Mouse (Mus musculus) frontal cortex, postnatal 25 days (tissue): ENCODE data around the gene Tmco4.
A peak's percentile ranks its signal among the peaks of the same experiment; 100 is the strongest.

Experiments used
- DNase-seq, 2 experiments: peaks; one replicate each; pipeline ENCODE4 v3.0.0; 2022; ENCODE audit warnings: low spot score in 2 of 2

Gene Tmco4

DNA sequence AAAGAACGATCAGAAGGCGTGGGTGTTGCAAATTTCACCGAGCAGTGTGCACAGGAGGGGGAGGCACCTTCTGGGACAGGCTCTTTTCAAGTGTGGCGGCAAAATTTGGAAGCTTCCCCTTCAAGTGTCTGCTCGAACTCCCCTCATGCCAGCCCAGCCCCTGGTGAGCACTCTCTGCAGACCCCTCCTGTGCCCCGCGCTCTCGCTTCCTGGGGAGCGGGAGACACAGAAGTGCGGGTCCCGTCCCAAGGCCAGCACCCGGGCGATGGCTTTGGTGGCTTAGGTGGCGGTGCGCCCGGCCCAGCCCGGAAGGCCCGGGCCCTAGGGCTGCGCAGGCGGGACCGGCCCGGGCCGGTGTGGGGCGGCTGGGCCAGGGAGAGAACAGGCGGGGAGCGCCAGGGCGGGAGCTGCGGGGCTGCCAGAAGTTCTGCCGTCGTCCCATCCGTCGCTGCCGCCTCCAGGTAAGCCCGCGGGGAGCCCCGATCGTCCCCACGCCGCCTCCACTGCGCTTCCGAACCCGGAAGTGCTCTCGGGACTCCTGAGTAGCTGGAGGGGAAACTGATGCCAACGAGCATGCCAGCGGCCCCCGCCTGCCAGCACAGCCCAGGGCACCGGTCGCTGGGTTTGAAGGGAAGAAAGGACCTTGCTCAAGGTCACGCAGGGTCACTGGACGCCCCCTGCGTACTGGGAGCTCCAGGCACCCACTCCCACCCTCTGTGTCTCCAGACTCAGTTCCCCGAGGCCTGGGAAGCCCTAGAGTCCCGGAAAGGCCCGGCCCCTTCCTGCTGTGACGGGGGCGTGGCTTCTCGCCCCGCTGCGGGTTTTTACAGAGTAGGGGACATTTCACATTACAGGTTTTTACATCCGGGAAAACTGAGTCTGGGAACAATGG is at the start of gene Tmco4:
Gene Tmco4, plus strand, starts transcription at position 62 of the 892 bp plus-strand sequence.
- DNase-seq = peak in 1 of 2 experiments; percentile 16

DNA sequence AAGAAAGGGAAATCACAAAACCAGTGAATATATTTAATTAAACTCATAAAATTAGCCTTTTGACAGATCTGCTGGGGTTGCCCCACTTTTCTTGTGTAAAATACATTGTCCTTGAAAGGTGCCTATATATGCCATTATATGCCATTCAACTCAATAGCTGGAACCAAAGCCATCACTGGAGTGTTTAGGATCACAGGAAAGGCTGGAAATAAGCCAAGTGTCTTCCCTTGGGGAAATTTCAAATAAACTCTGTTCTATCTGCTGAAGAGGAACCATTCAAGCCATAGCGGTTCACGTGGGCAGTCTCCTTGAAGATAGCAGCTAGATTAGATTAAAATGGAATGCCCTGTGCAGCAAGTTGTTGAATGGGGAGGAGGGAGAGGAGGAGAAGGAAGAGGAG is 47.1 kb upstream of the Tmco4 start:
- no peak for DNase-seq

DNA sequence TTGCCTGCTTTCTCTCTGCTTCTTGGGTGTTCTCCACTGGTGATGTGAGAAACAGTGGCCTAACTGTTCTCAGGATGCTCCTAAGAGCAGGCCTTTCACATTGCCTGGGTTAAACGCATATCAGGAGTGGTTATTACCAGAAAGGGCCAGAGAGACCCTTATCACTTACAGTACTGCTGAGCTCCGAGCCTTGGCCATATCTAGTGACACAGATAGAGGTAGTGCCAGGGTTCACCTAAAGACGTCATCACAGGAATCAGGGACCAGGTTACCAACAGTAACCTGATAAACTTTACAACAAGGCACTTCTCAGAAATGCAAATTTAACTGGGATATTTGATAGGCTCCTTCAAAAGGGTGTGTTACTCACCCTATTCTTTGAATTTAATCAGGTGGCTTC is 38.8 kb upstream of the Tmco4 start:
- no peak for DNase-seq

DNA sequence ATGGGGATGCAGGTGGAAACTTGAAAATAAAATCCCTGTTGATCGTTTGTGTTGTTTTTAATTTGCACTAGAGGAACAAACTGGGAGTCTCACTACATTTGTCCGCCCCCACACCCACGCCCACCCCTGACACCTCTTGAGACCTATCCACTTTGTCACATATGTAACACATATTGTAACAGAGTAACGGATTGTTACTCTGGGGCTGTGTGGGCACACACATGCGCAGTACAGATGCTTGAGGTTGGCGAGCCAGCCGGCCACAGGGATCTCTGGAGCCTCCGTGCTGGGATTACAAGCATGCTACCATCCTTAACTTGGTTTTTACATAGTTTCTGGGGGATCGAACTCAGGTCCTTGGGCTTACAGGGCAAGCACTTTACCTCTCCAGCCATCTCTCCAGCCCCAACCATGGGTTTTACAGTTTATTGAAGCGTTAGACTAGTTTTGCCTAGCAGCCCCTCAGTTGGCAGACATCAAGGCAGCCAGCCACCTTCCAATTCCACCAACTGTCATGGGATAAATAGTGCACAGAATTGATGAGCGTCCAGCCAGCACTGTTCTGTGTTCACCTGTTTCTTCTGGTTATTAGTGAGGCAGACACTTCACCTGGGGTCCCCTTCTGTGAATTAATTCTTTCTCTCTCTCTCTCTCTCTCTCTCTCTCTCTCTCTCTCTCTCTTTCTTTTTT is 38.1 kb upstream of the Tmco4 start:
- no peak for DNase-seq

DNA sequence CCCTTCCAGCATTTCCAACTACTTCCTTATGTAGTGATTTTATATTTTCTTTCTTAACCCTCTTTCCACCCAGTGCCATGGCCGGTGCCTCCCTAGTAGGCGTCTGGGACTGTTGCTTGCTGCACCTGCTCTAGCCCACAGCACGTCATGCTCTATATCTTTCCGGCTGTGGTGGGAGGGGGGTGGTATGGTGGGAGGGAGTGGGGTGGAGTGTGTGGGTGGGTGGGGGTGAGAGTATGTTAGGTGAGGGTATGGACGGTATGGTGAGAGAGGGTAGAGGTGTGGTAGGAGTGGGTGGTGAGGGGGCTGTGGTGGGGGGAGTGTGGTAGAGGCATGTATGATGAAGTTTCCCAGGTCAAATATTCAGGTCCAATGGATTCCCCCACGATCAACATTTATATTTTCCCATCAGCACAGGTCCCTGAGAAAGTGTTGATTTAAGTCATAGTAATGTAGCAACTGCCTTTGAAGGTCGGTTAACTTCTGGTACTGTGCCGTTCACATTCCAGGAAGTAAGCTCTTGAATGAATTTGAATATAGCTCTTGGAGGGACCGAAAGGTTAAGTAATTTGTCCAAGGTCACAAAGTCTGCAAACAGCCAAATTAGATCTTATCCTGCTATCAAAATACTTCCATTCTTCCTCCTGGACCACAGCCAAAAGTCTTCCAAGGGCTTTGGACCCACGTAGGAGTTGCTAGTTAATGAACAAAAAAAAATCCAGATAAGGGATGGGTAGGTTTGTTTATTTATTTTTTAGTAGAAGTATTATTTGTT is 34.0 kb upstream of the Tmco4 start:
- no peak for DNase-seq

DNA sequence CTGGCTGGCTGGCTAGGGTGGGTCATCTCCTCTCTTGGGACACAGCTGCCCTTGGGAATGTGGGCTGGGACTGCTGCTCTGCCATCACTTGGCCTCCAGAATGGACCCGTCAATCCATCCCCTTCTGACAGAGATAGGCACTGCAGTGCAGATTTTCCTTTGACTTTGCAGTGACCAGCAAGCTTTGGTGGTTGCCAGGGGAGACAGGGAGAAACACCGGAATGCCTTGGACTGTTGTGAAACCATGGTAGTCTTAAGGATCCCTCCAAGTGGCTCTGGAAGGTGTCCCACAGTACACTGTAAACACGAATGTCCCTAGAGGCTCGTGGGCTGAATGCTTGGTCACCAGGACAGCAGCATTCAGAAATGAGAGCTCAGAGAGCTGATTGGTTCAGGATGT is 33.2 kb upstream of the Tmco4 start:
- no peak for DNase-seq

DNA sequence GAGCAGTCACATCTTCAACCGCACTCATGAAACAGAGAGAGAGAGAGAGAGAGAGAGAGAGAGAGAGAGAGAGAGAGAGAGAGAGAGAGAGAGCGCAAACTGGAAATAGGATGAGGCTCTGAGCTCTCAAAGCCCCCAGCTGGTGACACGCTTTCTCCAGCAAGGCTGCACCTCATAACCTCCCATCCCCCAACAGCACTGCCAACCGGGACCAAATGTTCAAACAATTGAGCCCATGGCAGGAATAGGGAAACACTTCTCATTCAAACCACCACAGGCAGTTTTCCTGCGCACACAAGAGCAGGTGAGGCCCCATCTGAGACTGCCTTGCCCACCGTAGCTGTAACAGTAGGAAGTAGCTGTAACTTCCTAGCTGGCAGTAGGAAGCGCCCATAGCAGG is 31.3 kb upstream of the Tmco4 start:
- DNase-seq = no peak

DNA sequence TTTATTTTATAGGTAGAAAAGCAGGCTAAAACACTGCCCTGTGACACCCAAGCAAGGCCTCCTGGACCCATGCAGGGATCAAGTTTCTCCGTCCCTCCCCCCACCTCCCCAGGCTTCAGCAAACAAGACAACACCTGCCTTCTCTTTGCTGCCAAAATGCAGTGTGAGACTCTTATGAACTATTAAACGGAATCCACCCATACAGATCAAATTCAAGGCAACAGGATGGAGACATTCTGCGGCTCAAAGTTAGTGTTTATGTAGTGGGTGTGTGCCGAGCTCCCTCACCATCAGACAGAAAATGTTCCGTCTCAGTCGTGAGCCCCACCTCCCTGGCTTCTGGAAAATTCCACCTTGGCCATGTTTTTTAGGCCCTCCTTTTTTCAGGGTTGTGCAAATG is 30.7 kb upstream of the Tmco4 start:
- no peak for DNase-seq

DNA sequence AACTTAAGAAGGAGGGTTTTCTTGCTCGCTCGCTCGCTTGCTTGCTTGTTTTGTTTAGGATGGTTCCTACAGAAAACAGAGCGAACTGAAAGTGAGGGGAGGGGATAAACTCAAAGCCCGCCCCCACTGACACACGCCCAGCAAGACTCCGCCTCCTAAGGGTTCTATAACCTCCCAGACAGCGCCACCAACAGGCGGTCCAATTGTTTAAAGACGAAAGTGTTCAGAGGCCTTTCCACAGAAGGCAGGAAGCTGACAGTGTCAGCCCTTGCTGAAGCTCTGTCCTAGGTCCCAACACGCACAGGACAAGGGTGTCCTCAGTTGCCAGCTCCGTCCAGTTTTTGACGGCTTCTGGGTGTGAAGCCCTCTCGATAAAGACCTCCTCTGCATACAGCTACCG is 29.0 kb upstream of the Tmco4 start:
- DNase-seq = peak in 1 of 2 experiments; percentile 29

DNA sequence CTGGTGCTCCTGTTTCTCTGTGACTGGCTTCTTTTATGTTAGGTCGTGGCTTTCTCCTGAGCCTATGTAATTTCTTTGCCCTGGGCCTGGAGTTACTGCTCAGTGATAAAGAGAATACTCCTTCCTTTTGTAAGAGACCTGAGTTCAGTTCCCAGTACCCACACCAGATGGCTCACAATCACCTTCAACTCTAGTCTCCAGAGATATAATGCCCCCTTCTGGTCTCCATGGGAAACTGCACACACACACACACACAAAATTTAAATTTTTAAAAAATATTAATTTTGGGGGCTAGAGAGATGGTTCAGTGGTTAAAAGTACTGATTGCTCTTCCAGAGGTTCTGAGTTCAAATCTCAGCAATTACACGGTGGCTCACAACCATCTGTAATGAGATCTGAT is 24.4 kb upstream of the Tmco4 start:
- no peak for DNase-seq

DNA sequence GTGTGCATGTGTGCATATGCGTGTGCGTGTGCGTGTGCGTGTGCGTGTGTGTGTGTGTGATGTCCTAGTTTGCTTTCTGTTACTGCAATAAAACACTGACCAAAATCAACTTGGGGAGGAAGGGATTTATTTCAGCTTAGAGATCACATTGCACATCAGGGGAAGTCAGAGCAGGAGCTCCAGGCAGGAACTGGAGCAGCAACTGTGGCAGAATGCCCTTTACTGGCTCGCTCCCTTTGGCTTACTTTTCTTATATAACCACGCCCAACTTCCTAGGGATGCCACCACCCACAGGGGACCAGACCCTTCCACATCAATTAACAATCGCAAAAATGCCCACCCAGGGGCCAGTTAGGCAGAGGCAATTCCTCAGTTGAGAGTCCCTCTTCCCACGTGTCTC is 14.1 kb upstream of the Tmco4 start:
- no peak for DNase-seq

DNA sequence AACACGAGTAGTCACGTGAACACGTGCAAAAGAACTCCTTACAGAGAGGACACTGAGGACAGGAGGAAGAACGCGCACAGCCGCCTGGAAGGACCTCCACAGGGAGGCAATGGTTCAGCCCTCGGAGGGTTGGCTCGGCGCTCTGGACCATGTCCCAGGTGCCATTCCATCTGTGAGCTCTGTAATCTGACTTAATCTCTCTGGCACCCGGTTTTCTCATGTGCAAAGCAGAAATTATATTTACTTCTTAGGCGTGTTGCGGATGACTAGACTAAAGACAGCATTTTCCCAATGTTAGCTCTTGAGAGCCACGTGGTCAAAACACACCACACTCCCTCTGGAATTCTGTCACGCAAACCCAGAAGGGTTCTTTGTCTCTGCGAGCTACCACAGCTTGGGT is 13.6 kb upstream of the Tmco4 start:
- DNase-seq = no peak

DNA sequence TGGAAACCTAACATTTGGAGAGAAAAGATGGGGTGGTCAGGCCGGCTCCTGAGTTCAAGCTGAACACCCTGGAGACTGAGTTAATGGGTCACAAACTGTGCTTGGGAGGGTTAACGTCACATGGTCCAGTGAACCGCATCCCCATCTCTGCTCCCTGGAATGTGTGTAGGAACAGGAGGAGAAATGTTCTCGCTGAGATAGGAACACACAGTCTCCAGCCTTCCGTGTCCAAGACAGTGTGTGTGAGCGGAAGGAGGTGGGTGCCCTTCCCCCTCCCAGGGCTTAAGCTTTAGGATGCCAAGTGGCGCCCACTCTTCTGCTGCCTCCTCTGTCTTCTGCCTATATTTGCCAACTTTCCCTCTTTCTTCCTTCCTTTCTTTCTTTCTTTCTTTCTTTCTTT is 12.8 kb upstream of the Tmco4 start:
- DNase-seq = no peak

DNA sequence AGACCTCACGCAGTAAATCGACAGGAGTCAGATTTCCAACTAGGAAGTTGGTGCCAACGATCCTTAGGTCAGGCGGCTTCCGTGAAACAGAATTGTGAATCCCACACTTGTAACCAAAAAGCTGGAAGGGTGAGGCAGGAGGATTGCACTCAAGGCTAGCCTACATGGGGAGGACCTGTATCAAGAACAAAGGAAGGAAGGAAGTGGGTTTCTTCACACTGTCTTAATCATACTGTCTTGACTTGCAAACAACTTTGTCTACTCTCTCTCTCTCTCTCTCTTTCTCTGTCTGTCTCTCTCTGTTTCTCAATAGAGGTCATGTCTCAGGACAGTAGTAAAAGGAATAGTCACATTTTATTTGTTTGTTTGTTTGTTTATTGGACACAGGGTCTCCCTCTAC is 10.0 kb upstream of the Tmco4 start:
- no peak for DNase-seq

DNA sequence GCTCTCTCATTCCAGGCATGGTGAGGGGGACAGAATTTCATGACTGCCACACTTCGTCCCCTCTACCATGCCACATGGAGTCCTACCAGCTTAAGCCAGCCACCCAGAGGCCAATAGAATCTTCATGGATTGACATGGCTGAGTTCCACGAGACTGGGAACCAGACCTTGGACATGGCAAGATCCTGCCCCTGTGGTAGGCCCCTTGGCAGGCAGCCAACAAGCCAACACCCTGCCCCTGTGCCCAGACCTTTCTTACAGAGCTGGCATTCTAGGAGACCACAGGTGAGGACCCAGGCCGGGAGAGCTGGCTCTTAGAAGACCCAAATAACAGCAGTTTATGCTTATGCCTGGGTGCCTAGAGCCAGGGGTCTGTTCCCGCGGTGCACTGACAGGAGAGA is 6.8 kb upstream of the Tmco4 start:
- no peak for DNase-seq

DNA sequence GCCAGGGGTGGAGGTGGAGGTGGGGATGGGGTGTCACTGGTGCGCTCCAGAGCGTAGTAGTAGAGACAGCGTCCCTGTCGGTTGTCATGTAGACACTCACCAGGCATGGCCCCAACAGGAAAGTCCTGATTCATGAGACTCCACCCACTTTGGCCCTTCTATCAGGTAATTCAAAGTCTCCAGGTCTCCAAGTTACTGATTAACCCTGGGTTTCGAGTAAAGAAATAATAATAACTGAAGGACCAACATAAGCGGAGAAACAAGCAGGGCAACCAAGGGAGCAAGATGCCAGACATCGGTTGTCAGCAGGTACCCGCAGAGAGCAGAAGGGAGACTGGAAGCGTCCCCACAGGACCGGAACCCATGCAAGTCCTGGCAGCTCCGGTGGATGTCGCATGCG is 5.8 kb upstream of the Tmco4 start, which contains the start of gene Rnf186:
Gene Rnf186, plus strand, starts transcription at position 247 of the 400 bp plus-strand sequence.
- no peak for DNase-seq

DNA sequence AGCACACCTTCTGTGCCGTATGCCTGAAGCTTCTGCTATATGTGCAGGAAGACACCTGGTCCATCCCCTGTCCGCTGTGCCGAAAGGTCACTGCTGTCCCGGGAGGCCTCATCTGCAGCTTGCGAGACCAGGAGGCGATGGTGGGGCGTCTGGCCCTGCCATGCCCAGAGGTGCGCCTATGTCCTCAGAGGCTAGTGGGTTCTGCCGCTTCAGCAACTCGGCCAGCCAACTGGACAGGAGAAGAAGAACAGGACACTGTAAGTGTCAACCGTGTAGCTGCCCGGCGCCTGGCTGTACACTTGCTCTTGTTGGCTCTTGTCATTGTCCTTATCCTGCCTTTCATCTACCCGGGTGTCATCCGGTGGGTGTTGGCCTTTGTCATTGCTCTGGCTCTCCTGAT is 5.2 kb upstream of the Tmco4 start:
- no peak for DNase-seq

DNA sequence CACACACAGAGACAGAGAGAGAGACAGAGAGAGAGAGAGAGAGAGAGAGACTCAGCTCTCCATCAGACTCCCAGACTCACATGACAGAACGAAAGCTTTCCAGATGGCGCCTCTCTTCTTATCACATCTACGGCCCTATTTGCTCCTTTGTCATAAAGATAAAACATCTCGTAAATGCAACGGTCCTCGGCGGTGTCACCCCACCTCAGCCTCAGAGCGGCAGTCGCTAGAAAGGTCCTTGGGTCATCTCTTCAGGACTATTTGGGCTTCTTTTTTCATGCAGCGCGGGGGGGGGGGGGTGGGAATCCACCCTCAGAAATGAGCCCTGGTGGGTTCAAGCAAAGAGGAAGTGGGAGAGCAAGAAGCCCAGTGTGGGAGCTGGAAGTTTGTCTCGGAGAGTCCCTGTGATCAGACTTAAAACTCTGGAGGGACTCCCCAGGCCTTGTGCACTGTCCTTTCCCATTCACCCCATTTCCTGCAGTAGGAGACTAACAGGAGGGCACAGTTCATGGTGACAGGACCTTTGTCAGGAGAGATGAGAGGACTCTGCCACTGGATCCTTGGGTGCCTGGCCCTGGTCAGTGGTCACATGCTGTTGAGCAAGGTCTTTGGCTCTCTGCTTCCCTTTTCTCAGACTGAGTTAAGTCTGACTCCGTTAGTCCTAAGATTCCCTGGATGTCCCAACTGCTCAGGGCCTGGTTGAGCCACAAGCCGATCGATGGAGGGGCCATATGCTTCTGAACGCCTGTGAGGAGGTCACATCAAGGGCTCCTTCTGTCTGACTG is 3.7 kb upstream of the Tmco4 start:
- no peak for DNase-seq

DNA sequence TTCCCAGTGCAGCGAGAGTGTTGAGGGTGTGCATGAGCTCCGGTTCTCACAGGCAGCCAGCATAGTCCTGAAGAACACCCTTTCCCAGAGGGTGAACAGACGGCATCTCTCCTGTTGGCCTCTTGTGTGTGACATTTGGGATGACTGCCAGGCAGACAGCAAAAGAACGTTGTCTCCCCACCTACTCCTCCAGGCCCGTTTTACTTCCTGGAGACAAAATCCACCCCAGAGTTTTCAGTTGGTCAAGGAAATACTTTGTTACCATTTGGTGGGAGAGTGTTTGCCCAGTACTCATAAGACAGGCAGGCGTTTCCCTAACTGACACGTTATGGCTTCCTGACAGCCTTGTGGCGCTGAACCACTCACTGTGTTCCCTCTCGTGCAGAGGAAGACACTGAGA is 3.0 kb upstream of the Tmco4 start:
- no peak for DNase-seq

DNA sequence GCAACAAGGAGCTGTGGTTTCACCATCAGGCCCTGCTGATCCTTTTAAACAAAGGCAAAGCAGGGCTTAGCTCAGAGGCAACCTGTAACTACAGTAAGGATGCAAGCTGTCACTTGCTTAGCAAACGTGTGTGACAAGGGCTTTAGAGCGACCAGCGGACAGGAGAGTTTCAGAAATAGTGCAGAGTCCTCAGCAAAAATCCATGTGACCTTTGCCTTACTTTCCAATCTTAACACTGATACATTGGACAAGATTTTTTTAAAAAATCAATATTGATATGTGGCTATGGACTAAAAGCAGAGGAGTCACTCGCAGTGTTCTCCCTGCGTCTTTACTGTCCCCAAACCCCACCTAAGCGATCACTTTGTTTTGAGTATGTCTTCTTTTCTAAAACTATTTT is 1.3 kb upstream of the Tmco4 start:
- no peak for DNase-seq

DNA sequence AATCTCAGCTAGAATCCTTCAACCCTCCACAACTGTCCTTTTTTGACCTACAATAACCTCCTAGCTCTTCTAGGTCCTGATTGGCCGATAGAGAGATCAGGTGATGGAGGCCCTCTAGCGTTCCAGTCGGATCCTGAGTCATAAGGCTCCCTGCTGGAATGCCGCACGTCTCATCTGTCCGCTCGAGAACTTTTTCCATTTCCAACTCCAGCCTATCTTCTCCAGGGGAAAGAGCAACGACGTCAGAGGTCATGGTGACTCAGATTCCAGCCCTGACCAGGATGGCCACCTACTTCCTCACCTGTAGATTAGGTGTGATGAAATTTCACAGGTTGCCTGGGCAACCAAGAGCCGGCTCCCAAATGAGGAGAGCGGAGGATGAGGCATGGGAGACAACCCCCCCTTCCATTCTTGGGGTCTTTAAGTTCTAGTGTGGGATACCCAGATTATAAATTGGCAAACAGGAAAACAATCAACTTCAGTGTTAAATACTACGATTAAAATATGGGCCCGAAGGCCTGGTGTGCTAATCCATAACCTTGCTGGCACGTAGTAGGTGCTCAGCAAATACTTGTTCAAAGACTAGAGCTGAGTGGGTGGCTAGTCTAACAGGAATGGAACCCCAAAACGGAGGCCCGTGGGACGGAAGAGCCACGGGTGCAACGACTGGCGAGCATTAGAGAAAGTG is 405 bp upstream of the Tmco4 start:
- DNase-seq = no peak
